Mouse (Mus musculus): Measurements from ENCODE around the gene Gstp3.

DNA sequence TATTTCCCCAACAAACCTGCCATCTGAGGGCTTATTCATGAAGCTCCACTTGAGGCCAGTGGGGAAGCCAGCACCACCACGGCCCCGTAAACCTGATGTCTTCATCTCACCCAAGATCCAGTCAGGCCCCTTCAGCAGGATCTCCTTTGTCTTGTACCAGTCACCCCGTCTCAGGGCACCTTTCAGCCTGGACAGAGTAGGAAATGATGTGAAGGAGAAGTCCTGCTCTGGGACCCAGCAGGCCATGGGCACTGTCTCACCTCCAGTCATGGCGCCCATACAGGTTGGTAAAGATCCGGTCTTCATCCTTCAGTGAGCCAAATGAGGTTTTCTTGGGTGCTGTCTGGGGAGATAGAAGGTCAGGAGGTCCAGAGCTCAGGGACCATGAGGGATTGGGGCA is 48.3 kb downstream of the Gstp3 start:
- TF ChIP-seq CTCF (IDR thresholded peaks at IDR 0.05; ENCODE audit: control insufficient read depth, insufficient read depth, insufficient read length), result no peak
- no peak for TF ChIP-seq USF1 (IDR thresholded peaks at IDR 0.05; ENCODE audit: low read depth)
- TF ChIP-seq MYOD1 (IDR thresholded peaks at IDR 0.05; ENCODE audit: control insufficient read depth, insufficient read length, low read depth), result no peak
- no peak for TF ChIP-seq MAX (IDR thresholded peaks at IDR 0.05)
- TF ChIP-seq CEBPB (IDR thresholded peaks at IDR 0.05; ENCODE audit: low read depth), result no peak

Data from C2C12 (cell line).